ENCODE assay signal across 11 mouse cellular contexts in genomic region chr10:67099183-67099929, GRCm38 (mm10). TPM values are rescaled to one million over a fixed set of nuclear protein-coding genes. Genes with fewer than 3 reads are reported as not detected.
A peak's percentile ranks its signal among the peaks of the same experiment; 100 is the strongest.
DNase-seq lines count a peak whose midpoint lies in the region; ATAC-seq and TF ChIP-seq lines count a peak whose summit lies in the region.
"Had no signal": no experiment of that assay in that cellular context is flagged by ENCODE, and none has a peak within 500 bp of the region (broad histone marks: within the 10 kb centered on the region; RNA-seq: fewer than 3 reads in every experiment).

No protein-coding gene starts in this region.

- peak overlapping the region; percentile 100 for H3K27ac ChIP-seq in heart, postnatal 0 days (ENCODE audit: low read depth)
- H3K27ac ChIP-seq in ES-Bruce4 (ENCODE audit: insufficient read depth, low read length) = peak overlapping the region; percentile 68
- H3K27ac ChIP-seq in embryonic facial prominence, embryonic 15.5 days (replicated peaks) = no peak overlapping the region
- H3K27ac ChIP-seq in midbrain, embryonic 13.5 days = no peak overlapping the region

- intact Hi-C loops in heart, postnatal 36 days (cut with DNase I) = loop anchor here (5.0 kb wide), 1 partner anchor 42 kb away; no protein-coding TSS in a partner anchor

- ATAC-seq in heart, postnatal 0 days (ENCODE audit: insufficient read depth, low read depth) = no peak
- no peak for ATAC-seq in embryonic facial prominence, embryonic 15.5 days (ENCODE audit: insufficient number of reproducible peaks, low FRiP score, low TSS enrichment, low read depth)
- ATAC-seq in midbrain, embryonic 13.5 days = no peak

- 42% methylated on average over 13 of the region's 13 CpGs for WGBS in heart, postnatal 0 days
- whole genome bisulfite sequencing in embryonic facial prominence, embryonic 15.5 days = 49% methylated on average over 13 of the region's 13 CpGs
- WGBS in midbrain, embryonic 13.5 days = 64% methylated on average over 13 of the region's 13 CpGs

- no peaks in the 10 kb centered on the region for H3K27me3 ChIP-seq in heart, postnatal 0 days (ENCODE audit: control insufficient read depth, insufficient read depth, low read length)
- no peaks in the 10 kb centered on the region for H3K27me3 ChIP-seq in ES-Bruce4 (ENCODE audit: control insufficient read depth, insufficient read depth, low read length, poor library complexity, severe bottlenecking)
- no peaks in the 10 kb centered on the region for H3K27me3 ChIP-seq in embryonic facial prominence, embryonic 15.5 days
- no peaks in the 10 kb centered on the region for H3K27me3 ChIP-seq in midbrain, embryonic 13.5 days
- H3K27me3 ChIP-seq: Patski had no signal

- 0 out of 2 replicates have a peak, but pooled peaks cover 6% of the 10 kb centered on the region for H3K36me3 ChIP-seq in heart, postnatal 0 days (replicated peaks; ENCODE audit: control insufficient read depth, insufficient read depth, low read length)
- H3K36me3 ChIP-seq in ES-Bruce4 (ENCODE audit: control insufficient read depth, insufficient read depth, low read length, poor library complexity, severe bottlenecking) = 0 out of 2 replicates have a peak, but pooled peaks cover 2% of the 10 kb centered on the region
- no peaks in the 10 kb centered on the region for H3K36me3 ChIP-seq in embryonic facial prominence, embryonic 15.5 days
- no peaks in the 10 kb centered on the region for H3K36me3 ChIP-seq in midbrain, embryonic 13.5 days

- peaks cover 61% of the 10 kb centered on the region for H3K4me1 ChIP-seq in heart, postnatal 0 days (ENCODE audit: control insufficient read depth, insufficient read depth)
- no peaks in the 10 kb centered on the region for H3K4me1 ChIP-seq in ES-Bruce4 (ENCODE audit: control insufficient read depth, insufficient read depth, low read length)
- H3K4me1 ChIP-seq in embryonic facial prominence, embryonic 15.5 days = peaks cover 65% of the 10 kb centered on the region
- peaks cover 79% of the 10 kb centered on the region for H3K4me1 ChIP-seq in midbrain, embryonic 13.5 days (replicated peaks)

- no peak for TF ChIP-seq EP300 in heart, postnatal 0 days (IDR thresholded peaks at IDR 0.05; ENCODE audit: low read depth)
- 0 out of 2 replicates have a peak, but pooled peaks have one; percentile 32 for TF ChIP-seq EP300 in ES-Bruce4 (IDR thresholded peaks at IDR 0.05; ENCODE audit: insufficient read depth, low read depth, low read length)

- H3K4me3 ChIP-seq in heart, postnatal 0 days (ENCODE audit: low read depth, low read length) = peak overlapping the region; percentile 100
- peak overlapping the region; percentile 62 for H3K4me3 ChIP-seq in ES-Bruce4 (ENCODE audit: low read depth, low read length)
- H3K4me3 ChIP-seq in embryonic facial prominence, embryonic 15.5 days (replicated peaks) = no peak overlapping the region; the same call in 1 of the 2 replicates
- peak overlapping the region; percentile 90 for H3K4me3 ChIP-seq in midbrain, embryonic 13.5 days (replicated peaks)

- no peak for TF ChIP-seq CTCF in heart, postnatal 0 days (IDR thresholded peaks at IDR 0.05; ENCODE audit: low read depth)
- TF ChIP-seq CTCF in ES-Bruce4 (IDR thresholded peaks at IDR 0.05; ENCODE audit: low read depth, low read length) = no peak

- TF ChIP-seq POLR2A in ES-Bruce4 (IDR thresholded peaks at IDR 0.05; ENCODE audit: insufficient read depth, low read length) = no peak

- no peaks in the 10 kb centered on the region for H3K9me3 ChIP-seq in heart, postnatal 0 days (replicated peaks; ENCODE audit: control insufficient read depth, low read length)
- H3K9me3 ChIP-seq in ES-Bruce4 (replicated peaks; ENCODE audit: control insufficient read depth, insufficient read depth, low read length, poor library complexity, severe bottlenecking) = no peaks in the 10 kb centered on the region
- H3K9me3 ChIP-seq in embryonic facial prominence, embryonic 15.5 days (replicated peaks) = no peaks in the 10 kb centered on the region
- H3K9me3 ChIP-seq in midbrain, embryonic 13.5 days = no peaks in the 10 kb centered on the region

- peak overlapping the region; percentile 70 for H3K4me2 ChIP-seq in heart, postnatal 0 days (ENCODE audit: low read depth, low read length)
- H3K4me2 ChIP-seq in embryonic facial prominence, embryonic 15.5 days (replicated peaks) = peak overlapping the region; percentile 73
- H3K4me2 ChIP-seq in midbrain, embryonic 13.5 days (replicated peaks) = peak overlapping the region; percentile 85

- no peak for DNase-seq in heart, postnatal 0 days (ENCODE audit: low spot score)
- DNase-seq in heart, postnatal 36 days = no peak
- DNase-seq in thymus, postnatal 36 days = no peak
- no peak for DNase-seq in urinary bladder, postnatal 14 days (ENCODE audit: low spot score)
- no peak for DNase-seq in ovary, postnatal 36 days (ENCODE audit: low spot score)
- DNase-seq: left cerebral cortex, postnatal 4 days; thymus, postnatal 4 days had no signal

- 0 out of 2 replicates have a peak overlapping the region, but pooled peaks have one; percentile 100 for H3K9ac ChIP-seq in heart, postnatal 0 days (replicated peaks; ENCODE audit: low read depth, low read length)
- peak overlapping the region; percentile 94 for H3K9ac ChIP-seq in ES-Bruce4 (ENCODE audit: low read depth, poor library complexity, severe bottlenecking)
- H3K9ac ChIP-seq in embryonic facial prominence, embryonic 15.5 days = no peak overlapping the region
- peak overlapping the region; percentile 29; the same call in 1 of the 2 replicates for H3K9ac ChIP-seq in midbrain, embryonic 13.5 days (replicated peaks)

RNA-seq across cellular contexts. Expression of gene Reep3, which starts 2.6 kb away (rescaled TPM):
- total RNA-seq in heart, postnatal 0 days (2014; rRNA removed; ENCODE audit: low replicate concordance) = 24.0 and 26.6 TPM in 2 replicates
- polyA plus RNA-seq in heart, postnatal 0 days (2015; fragmentation: Nextera tagmentation; extraction: Ambion mirVana) = 25.6 and 26.8 TPM in 2 replicates
- total RNA-seq in heart, postnatal 36 days (2021) = 10 to 100 TPM; 22.2 to 22.5 TPM
- 47.9 and 50.5 TPM in 2 replicates for polyA plus RNA-seq in ES-Bruce4 (2011; ENCODE audit: insufficient read depth, insufficient read length, low read depth, missing spikeins)
- polyA plus RNA-seq in embryonic facial prominence, embryonic 15.5 days (2015; fragmentation: Nextera tagmentation; extraction: Ambion mirVana) = 47.7 and 55.5 TPM in 2 replicates
- 38.6 and 41.0 TPM in 2 replicates for polyA plus RNA-seq in midbrain, embryonic 13.5 days (2015; fragmentation: Nextera tagmentation; extraction: Ambion mirVana)

RNA-seq across cellular contexts. Expression of gene Jmjd1c, which starts 3.4 kb away (rescaled TPM):
- total RNA-seq in heart, postnatal 0 days (2014; rRNA removed; ENCODE audit: low replicate concordance) = 42.4 and 55.3 TPM in 2 replicates
- polyA plus RNA-seq in heart, postnatal 0 days (2015; fragmentation: Nextera tagmentation; extraction: Ambion mirVana) = 28.1 and 29.0 TPM in 2 replicates
- total RNA-seq in heart, postnatal 36 days (2021) = 10 to 100 TPM; 39.4 to 41.1 TPM
- polyA plus RNA-seq in ES-Bruce4 (2011; ENCODE audit: insufficient read depth, insufficient read length, low read depth, missing spikeins) = 123 and 141 TPM in 2 replicates
- polyA plus RNA-seq in embryonic facial prominence, embryonic 15.5 days (2015; fragmentation: Nextera tagmentation; extraction: Ambion mirVana) = 56.1 and 56.6 TPM in 2 replicates
- 48.6 and 56.1 TPM in 2 replicates for polyA plus RNA-seq in midbrain, embryonic 13.5 days (2015; fragmentation: Nextera tagmentation; extraction: Ambion mirVana)

Comparison
In these comparisons a context has a peak if more than half of its experiments do, and no peak if none do; other contexts are left out.
1. H3K27ac ChIP-seq: peak in heart, postnatal 0 days (single experiment) and ES-Bruce4 (single experiment); none in embryonic facial prominence, embryonic 15.5 days (single experiment) and midbrain, embryonic 13.5 days (single experiment).
2. Peak in every context shown above with its lines, with median percentiles within 50 percentile points of each other: H3K4me2 ChIP-seq.